Mouse (Mus musculus) urinary bladder, postnatal 25 days (tissue): ENCODE measurements around the gene Haus5.

Experiments used
- DNase-seq: peaks from one replicate; pipeline ENCODE4 v3.0.0; 2022; ENCODE audit warnings: low spot score

Haus5 gene

GRCm38 (mm10) chr7:30625530-30626384 lies 39.0 kb downstream of the Haus5 start, which contains the start of gene Cox6b1:
Cox6b1 (minus strand) TSS chr7:30626151.
- DNase-seq, result peak; percentile 80

DNA sequence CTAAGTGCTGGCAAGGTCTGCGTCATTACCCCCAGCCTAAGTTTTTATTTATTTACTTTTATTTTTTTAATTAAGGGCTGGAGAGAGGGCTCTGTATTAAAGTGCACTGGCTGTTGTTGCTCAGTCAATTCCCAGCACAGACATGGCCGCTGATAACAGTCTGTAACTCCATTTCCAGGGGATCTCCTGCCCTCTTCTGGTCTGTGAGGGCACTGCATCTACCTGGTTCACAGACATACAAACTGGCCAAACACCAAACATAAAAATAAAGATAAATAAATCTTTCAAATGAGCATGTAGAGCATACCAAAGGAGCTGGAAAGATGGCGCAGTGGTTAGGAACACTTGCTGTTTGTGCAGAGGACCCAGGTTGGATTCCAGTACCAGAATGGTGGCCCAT lies 45.6 kb downstream of the Haus5 start:
- DNase-seq, result no peak

GRCm38 (mm10) chr7:30618658-30619057 lies 46.1 kb downstream of the Haus5 start:
- no peak for DNase-seq

- no peak for DNase-seq
Observed at GRCm38 (mm10) chr7:30615049-30615760, 49.6 kb downstream of the Haus5 start.

- DNase-seq, result no peak
Observed at GRCm38 (mm10) chr7:30614454-30614853, 50.3 kb downstream of the Haus5 start.

DNA sequence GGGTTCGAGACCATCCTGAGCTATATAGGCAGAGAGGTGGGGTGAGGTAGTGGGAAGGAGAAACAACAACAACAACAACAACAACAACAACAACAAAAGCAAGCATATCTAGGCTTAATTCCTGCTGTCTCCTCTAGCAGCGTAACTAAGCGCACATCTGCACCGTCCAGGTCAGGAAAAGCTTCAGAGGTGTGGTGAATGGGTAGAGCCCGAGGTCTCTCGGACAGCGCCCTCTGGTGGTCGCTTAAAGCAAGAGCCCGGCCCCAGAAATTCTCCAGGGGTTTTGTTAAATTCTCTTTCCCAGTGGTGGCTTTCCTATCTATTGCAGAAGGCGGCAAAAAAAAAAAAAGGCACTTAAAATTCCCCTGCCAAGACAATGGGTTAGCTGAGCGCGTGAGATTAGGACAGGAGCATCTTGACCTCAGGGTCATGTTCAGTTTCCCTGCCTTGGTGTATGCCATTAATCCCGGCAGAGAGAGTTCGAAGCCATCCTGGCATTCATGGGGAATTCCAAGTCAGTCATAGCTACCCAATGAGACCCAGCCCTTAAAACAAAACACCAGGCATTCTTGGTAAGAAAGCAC lies 51.2 kb downstream of the Haus5 start:
- peak; percentile 73 for DNase-seq

- DNase-seq, result peak; percentile 46
Observed at GRCm38 (mm10) chr7:30612654-30613402, 52.0 kb downstream of the Haus5 start, which contains the start of gene Upk1a. Upk1a (minus strand) TSS chr7:30612847.

- DNase-seq, result no peak
Observed at GRCm38 (mm10) chr7:30610043-30610442, 54.8 kb downstream of the Haus5 start.

DNA sequence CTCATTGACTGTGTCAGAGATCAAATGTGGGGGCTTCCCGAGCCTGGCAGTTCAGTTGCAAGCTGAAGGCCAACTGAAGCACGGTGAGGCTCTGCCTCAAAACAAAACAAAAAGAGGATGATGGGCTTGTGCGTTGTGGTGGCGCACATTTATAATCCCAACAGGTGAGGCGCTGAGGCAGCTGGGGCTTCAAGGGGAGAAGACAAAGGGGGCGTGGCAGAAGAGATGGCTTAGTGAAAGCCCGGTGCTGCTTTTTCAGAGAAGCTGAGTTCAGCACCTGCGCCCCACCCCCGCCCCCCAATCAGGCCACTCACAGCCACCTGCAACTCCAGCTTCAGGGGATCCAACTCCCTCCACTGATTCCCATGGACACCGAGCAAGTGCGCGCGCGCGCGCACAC lies 56.3 kb downstream of the Haus5 start:
- no peak for DNase-seq

- peak; percentile 60 for DNase-seq
Observed at GRCm38 (mm10) chr7:30607706-30608309, 57.0 kb downstream of the Haus5 start.

GRCm38 (mm10) chr7:30604944-30605343 lies 59.9 kb downstream of the Haus5 start:
- DNase-seq, result no peak

DNA sequence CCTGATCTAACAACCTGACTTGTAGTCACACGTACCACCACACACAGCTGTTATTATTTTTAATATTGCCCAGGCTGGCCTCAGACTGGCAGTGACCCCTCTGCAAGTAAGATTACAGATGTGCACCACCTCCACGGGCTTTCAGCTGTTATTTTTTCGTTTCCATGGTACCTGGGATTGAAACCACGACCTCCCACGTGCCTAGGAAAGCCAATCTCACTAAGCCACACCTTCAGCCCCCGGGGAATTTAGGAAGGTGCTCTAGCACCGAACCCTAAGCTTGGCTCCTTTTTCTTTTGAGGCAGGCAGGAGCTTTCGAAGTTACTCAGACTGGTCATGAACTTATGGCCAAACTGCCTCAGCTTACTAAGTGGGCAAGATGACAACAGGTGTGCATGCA lies 60.4 kb downstream of the Haus5 start:
- DNase-seq, result no peak
